Mouse (Mus musculus) liver, postnatal 0 days (tissue): ENCODE measurements around the gene Ifi27l2b.

ENCODE experiments used
- CTCF ChIP-seq: sonication (generic); IDR thresholded peaks from 2 replicates; pipeline ENCODE4 v1.5.1; 2016; ENCODE audit warnings: antibody characterized with exemption, low read depth
- EP300 ChIP-seq: IDR thresholded peaks from 2 replicates; pipeline ENCODE4 v1.6.1; 2016; ENCODE audit warnings: antibody characterized with exemption, low read depth, mild to moderate bottlenecking

DNA sequence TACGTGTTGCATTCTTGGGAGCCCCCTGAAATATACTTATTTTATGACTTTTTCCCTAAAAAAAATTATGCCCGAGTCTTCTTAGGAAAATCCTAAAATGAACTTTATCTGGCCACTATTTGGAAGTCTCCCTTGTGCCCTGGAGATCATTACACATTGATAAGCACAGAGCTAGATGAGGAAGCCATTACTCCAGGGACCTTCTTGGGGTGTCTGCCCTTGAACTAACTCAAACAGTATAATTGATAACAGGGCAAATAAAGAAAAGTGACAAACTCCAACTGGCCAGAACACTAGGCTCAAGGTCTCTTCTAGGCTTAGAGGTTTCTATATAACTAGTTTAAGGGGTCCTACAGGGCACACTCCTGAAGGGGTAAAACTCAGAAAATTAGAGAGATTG, 30.7 kb upstream of the Ifi27l2b start:
- TF ChIP-seq CTCF (no peak), EP300 (no peak)
